10 mouse cellular contexts compared by ENCODE assay signal in genomic region chr4:150089121-150089520, GRCm38 (mm10). TPM values are rescaled to one million over a fixed set of nuclear protein-coding genes. Genes with fewer than 3 reads are reported as not detected.
A peak's percentile ranks its signal among the peaks of the same experiment; 100 is the strongest.
DNase-seq lines count a peak whose midpoint lies in the region; ATAC-seq and TF ChIP-seq lines count a peak whose summit lies in the region.
"Had no signal": no experiment of that assay in that cellular context is flagged by ENCODE, and none has a peak within 500 bp of the region (broad histone marks: within the 10 kb centered on the region; RNA-seq: fewer than 3 reads in every experiment).

No protein-coding gene starts in this region.

- no peaks in the 10 kb centered on the region for H3K9me3 ChIP-seq in heart, embryonic 10.5 days
- H3K9me3 ChIP-seq in hindbrain, embryonic 14.5 days (ENCODE audit: control insufficient read depth, low read length), result no peaks in the 10 kb centered on the region
- H3K9me3 ChIP-seq in midbrain, embryonic 16.5 days (replicated peaks; ENCODE audit: control insufficient read depth, low read length, poor library complexity, severe bottlenecking), result no peaks in the 10 kb centered on the region
- H3K9me3 ChIP-seq: midbrain, embryonic 12.5 days had no signal

- H3K4me2 ChIP-seq in hindbrain, embryonic 14.5 days (replicated peaks), result no peak overlapping the region
- no peak overlapping the region for H3K4me2 ChIP-seq in midbrain, embryonic 16.5 days (ENCODE audit: low read length)
- H3K4me2 ChIP-seq: midbrain, embryonic 12.5 days had no signal

- no peaks in the 10 kb centered on the region for H3K36me3 ChIP-seq in heart, embryonic 10.5 days
- no peaks in the 10 kb centered on the region for H3K36me3 ChIP-seq in hindbrain, embryonic 14.5 days (replicated peaks; ENCODE audit: control insufficient read depth, insufficient read depth)
- no peaks in the 10 kb centered on the region for H3K36me3 ChIP-seq in midbrain, embryonic 16.5 days (ENCODE audit: control insufficient read depth, insufficient read depth, low read length)
- H3K36me3 ChIP-seq: midbrain, embryonic 12.5 days had no signal

- WGBS in heart, embryonic 10.5 days, result 53% methylated on average over 10 of the region's 10 CpGs
- 35% methylated on average over 10 of the region's 10 CpGs for WGBS in lung, adult 2 months
- 81% methylated on average over 10 of the region's 10 CpGs for WGBS in hindbrain, embryonic 14.5 days
- 74% methylated on average over 10 of the region's 10 CpGs for WGBS in midbrain, embryonic 16.5 days

- TF ChIP-seq POLR2A in lung, adult 2 months (IDR thresholded peaks at IDR 0.05; ENCODE audit: borderline replicate concordance, extremely low read depth, low read depth, low read length), result no peak

- DNase-seq in kidney, adult 11 months, result peak; percentile 33
- DNase-seq in kidney, postnatal 10 days, result no peak
- DNase-seq in heart, embryonic 10.5 days (ENCODE audit: low spot score), result no peak
- DNase-seq in lung, adult 2 months, result peak; percentile 20
- no peak for DNase-seq in hindbrain, embryonic 14.5 days (ENCODE audit: low spot score)
- DNase-seq: thymus, postnatal 25 days had no signal

- H3K4me1 ChIP-seq in brown adipose tissue, adult 24 weeks (ENCODE audit: control insufficient read depth, insufficient read depth, insufficient read length, low read length), result peaks cover 11% of the 10 kb centered on the region
- peaks cover 47% of the 10 kb centered on the region for H3K4me1 ChIP-seq in heart, embryonic 10.5 days
- peaks cover 10% of the 10 kb centered on the region; the same call in 1 of the 2 replicates for H3K4me1 ChIP-seq in lung, adult 2 months (ENCODE audit: control insufficient read depth, insufficient read depth, low read length)
- H3K4me1 ChIP-seq in hindbrain, embryonic 14.5 days (replicated peaks; ENCODE audit: control insufficient read depth, insufficient read depth, low read length), result peaks cover 8% of the 10 kb centered on the region
- peaks cover 10% of the 10 kb centered on the region for H3K4me1 ChIP-seq in midbrain, embryonic 16.5 days (ENCODE audit: control insufficient read depth, insufficient read depth, low read length)

- TF ChIP-seq CTCF in lung, adult 2 months (IDR thresholded peaks at IDR 0.05; ENCODE audit: insufficient read depth, low read length), result no peak

- H3K27me3 ChIP-seq in heart, embryonic 10.5 days (ENCODE audit: insufficient read depth, poor library complexity, severe bottlenecking), result peaks cover 50% of the 10 kb centered on the region
- peaks cover 19% of the 10 kb centered on the region for H3K27me3 ChIP-seq in hindbrain, embryonic 14.5 days (ENCODE audit: control insufficient read depth, insufficient read depth, low read length)
- H3K27me3 ChIP-seq in midbrain, embryonic 16.5 days (ENCODE audit: control insufficient read depth, insufficient read depth, low read depth, low read length), result peaks cover 25% of the 10 kb centered on the region

- H3K27ac ChIP-seq in brown adipose tissue, adult 24 weeks (replicated peaks; ENCODE audit: low read depth, low read length), result no peak overlapping the region
- no peak overlapping the region for H3K27ac ChIP-seq in heart, embryonic 10.5 days
- no peak overlapping the region for H3K27ac ChIP-seq in hindbrain, embryonic 14.5 days
- H3K27ac ChIP-seq in midbrain, embryonic 16.5 days (ENCODE audit: low read length), result no peak overlapping the region
- H3K27ac ChIP-seq: midbrain, embryonic 12.5 days had no signal

- H3K9ac ChIP-seq in hindbrain, embryonic 14.5 days, result no peak overlapping the region
- no peak overlapping the region for H3K9ac ChIP-seq in midbrain, embryonic 16.5 days (ENCODE audit: low read depth, low read length)
- H3K9ac ChIP-seq: midbrain, embryonic 12.5 days had no signal

- peak overlapping the region; percentile 79 for H3K4me3 ChIP-seq in brown adipose tissue, adult 24 weeks (ENCODE audit: insufficient read depth, low read depth, low read length)
- H3K4me3 ChIP-seq in heart, embryonic 10.5 days, result peak overlapping the region; percentile 15; the same call in 1 of the 2 replicates
- no peak overlapping the region for H3K4me3 ChIP-seq in lung, adult 2 months (replicated peaks; ENCODE audit: extremely low read depth, low read depth, low read length)
- no peak overlapping the region for H3K4me3 ChIP-seq in hindbrain, embryonic 14.5 days (replicated peaks; ENCODE audit: low read length)
- H3K4me3 ChIP-seq in midbrain, embryonic 16.5 days (ENCODE audit: low read depth, low read length), result no peak overlapping the region
- H3K4me3 ChIP-seq: midbrain, embryonic 12.5 days had no signal

- ATAC-seq in hindbrain, embryonic 14.5 days (ENCODE audit: low FRiP score), result no peak
- ATAC-seq in midbrain, embryonic 16.5 days, result no peak
- ATAC-seq in inflammation-experienced regulatory T-cells, adult 6 months, result no peak

RNA-seq across cellular contexts. Expression of gene Gpr157, which starts 2.0 kb away (rescaled TPM):
- 2.0 and 2.4 TPM in 2 replicates for polyA plus RNA-seq in brown adipose tissue, adult 24 weeks (2012; ENCODE audit: insufficient read depth, insufficient read length, missing spikeins)
- polyA plus RNA-seq in heart, embryonic 10.5 days (2016; fragmentation: Nextera tagmentation; extraction: Ambion mirVana), result 0.85 and 2.0 TPM in 2 replicates
- polyA plus RNA-seq in lung, adult 2 months (2012; rRNA removed), result 3.8 and 5.0 TPM in 2 replicates
- 0.33 and 0.39 TPM in 2 replicates for polyA plus RNA-seq in hindbrain, embryonic 14.5 days (2014; fragmentation: Nextera tagmentation; extraction: Ambion mirVana)
- polyA plus RNA-seq in midbrain, embryonic 16.5 days (2015; fragmentation: Nextera tagmentation; extraction: Ambion mirVana), result 0.26 and 0.34 TPM in 2 replicates
- under 1 TPM; 0.16 to 0.36 (median 0.33) TPM for polyA plus RNA-seq in inflammation-experienced regulatory T-cells, adult 6 months (2017; shearing (Covaris generic))

RNA-seq across cellular contexts. Expression of gene Slc2a5, which starts 30.0 kb away (rescaled TPM):
- 46.1 and 72.4 TPM in 2 replicates for polyA plus RNA-seq in brown adipose tissue, adult 24 weeks (2012; ENCODE audit: insufficient read depth, insufficient read length, missing spikeins)
- polyA plus RNA-seq in heart, embryonic 10.5 days (2016; fragmentation: Nextera tagmentation; extraction: Ambion mirVana), result 1.2 and 1.3 TPM in 2 replicates
- 0.66 and 4.5 TPM in 2 replicates for polyA plus RNA-seq in lung, adult 2 months (2012; rRNA removed)
- polyA plus RNA-seq in hindbrain, embryonic 14.5 days (2014; fragmentation: Nextera tagmentation; extraction: Ambion mirVana), result 2.4 and 2.8 TPM in 2 replicates
- polyA plus RNA-seq in midbrain, embryonic 16.5 days (2015; fragmentation: Nextera tagmentation; extraction: Ambion mirVana), result 2.1 and 2.9 TPM in 2 replicates
- polyA plus RNA-seq in inflammation-experienced regulatory T-cells, adult 6 months (2017; shearing (Covaris generic)), result not detected

RNA-seq across cellular contexts. Expression of gene Slc2a7, which starts 59.7 kb away (rescaled TPM):
- not detected in 2 replicates for polyA plus RNA-seq in brown adipose tissue, adult 24 weeks (2012; ENCODE audit: insufficient read depth, insufficient read length, missing spikeins)
- not detected in 2 replicates for polyA plus RNA-seq in heart, embryonic 10.5 days (2016; fragmentation: Nextera tagmentation; extraction: Ambion mirVana)
- not detected in 2 replicates for polyA plus RNA-seq in lung, adult 2 months (2012; rRNA removed)
- not detected in 2 replicates for polyA plus RNA-seq in hindbrain, embryonic 14.5 days (2014; fragmentation: Nextera tagmentation; extraction: Ambion mirVana)
- not detected in 2 replicates for polyA plus RNA-seq in midbrain, embryonic 16.5 days (2015; fragmentation: Nextera tagmentation; extraction: Ambion mirVana)
- polyA plus RNA-seq in inflammation-experienced regulatory T-cells, adult 6 months (2017; shearing (Covaris generic)), result not detected
- polyA plus RNA-seq: midbrain, embryonic 12.5 days had no signal

Comparison
In these comparisons a context has a peak if more than half of its experiments do, and no peak if none do; other contexts are left out.
1. DNase-seq: peak in kidney, adult 11 months (single experiment) and lung, adult 2 months (single experiment); none in kidney, postnatal 10 days (single experiment), heart, embryonic 10.5 days (single experiment) and hindbrain, embryonic 14.5 days (single experiment).
2. H3K4me3 ChIP-seq: peak in brown adipose tissue, adult 24 weeks (single experiment) and heart, embryonic 10.5 days (single experiment); none in lung, adult 2 months (single experiment), hindbrain, embryonic 14.5 days (single experiment) and midbrain, embryonic 16.5 days (single experiment).